Mouse (Mus musculus): ENCODE data around the gene Kng1.

GRCm38 (mm10) chr16:23037744-23038143 is 19.9 kb upstream of the Kng1 start:
- TF ChIP-seq POLR2A (IDR thresholded peaks at IDR 0.05; ENCODE audit: extremely low read depth, insufficient read depth, low read length) (no peak), CTCF (IDR thresholded peaks at IDR 0.05; ENCODE audit: extremely low read depth, insufficient read depth, low read length) (no peak)

Measured in cortical plate, adult 2 months (tissue).